Mouse (Mus musculus) B cell, adult 2 months (primary cell): ENCODE measurements around the gene Mrps15.

Source experiments
- DNase-seq, 2 experiments: peaks; one replicate each; pipeline ENCODE4 v3.0.0; 2022

Gene Mrps15

GRCm38 (mm10) chr4:126046851-126047585 lies at the start of gene Mrps15:
Mrps15 (plus strand) TSS chr4:126046925.
- DNase-seq: peak; percentile 83 to 87

DNA sequence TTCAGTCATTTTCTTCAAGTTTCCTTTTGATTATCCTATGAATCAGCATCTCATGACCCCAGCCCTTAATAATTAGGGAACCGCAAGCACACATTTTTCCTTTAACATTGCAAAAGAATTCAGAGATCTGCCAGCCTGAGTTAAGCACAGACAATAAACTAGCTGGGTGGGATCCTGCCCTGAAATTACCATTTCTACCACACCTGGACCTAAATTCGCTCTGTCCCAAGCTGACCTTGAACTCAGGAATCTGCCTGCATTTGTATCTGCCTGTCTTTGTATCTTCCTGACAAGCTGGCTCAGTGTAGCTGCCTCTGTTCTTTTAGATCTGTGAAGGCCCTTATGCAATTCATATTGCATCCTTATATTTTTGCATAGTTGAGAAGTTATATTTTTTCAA lies 48.9 kb upstream of the Mrps15 start:
- no peak for DNase-seq

GRCm38 (mm10) chr4:126001311-126002199 lies 45.2 kb upstream of the Mrps15 start:
- DNase-seq: no peak

- DNase-seq: no peak
These were observed 28.9 kb upstream of the Mrps15 start for GRCm38 (mm10) chr4:126017676-126018332.

GRCm38 (mm10) chr4:126018966-126019538 lies 27.7 kb upstream of the Mrps15 start:
- DNase-seq: peak; percentile 45 to 62

DNA sequence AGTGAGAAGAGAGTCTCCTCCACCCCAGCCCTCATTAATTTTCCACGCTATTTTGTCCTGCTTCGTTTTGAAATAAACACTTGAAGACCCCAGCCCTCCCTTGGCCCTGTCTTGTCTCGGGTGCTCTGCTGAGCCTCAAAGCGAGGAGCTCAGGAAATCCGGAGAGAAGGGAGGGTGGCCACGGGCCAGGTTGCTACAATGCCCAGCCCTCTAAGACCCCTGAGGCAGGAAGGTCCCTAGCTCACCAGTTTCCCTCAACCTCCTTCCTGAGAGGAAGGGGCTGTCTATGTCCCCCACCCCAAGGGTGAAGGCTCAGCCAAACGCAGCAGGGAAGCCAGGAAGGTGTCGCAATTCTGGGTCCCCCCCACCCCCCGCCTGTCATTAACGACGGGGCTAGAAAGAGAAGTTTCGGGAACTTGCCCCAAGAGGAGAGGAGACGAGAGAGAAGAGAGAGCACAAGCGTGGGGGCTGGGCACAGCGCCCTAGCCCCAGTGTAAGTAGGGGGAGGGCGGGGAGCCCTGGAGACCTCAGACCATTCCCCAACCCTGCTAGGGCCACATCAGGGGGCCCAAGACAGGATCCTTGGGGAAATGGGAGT lies 22.3 kb upstream of the Mrps15 start, which contains the start of gene Csf3r:
Csf3r (plus strand) TSS at position 248 of the 598 bp plus-strand sequence.
- no peak for DNase-seq

- DNase-seq: no peak
These were observed 20.9 kb upstream of the Mrps15 start for GRCm38 (mm10) chr4:126025801-126026200.

GRCm38 (mm10) chr4:126027980-126028379 lies 18.7 kb upstream of the Mrps15 start:
- DNase-seq: no peak

- no peak for DNase-seq
These were observed 17.7 kb upstream of the Mrps15 start for GRCm38 (mm10) chr4:126029042-126029441.

DNA sequence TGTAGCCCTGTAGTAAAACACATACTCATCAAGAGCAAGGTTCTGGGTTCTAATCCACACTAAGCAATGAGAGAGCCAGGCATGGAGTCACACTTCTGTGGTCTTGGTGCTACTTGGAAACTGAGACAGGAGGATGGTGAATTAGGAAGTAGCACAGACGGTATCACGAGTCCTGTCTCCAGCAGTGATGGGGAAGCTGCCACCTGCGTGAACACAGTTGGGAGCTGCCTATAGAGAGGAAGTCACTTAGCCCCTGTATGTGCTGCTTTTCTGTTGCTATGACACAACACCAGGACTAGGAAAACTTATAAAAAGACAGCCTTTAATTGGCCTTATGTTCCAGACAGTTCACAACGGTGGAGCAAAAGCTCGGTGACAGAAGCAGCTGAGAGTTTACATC lies 16.0 kb upstream of the Mrps15 start:
- DNase-seq: no peak

DNA sequence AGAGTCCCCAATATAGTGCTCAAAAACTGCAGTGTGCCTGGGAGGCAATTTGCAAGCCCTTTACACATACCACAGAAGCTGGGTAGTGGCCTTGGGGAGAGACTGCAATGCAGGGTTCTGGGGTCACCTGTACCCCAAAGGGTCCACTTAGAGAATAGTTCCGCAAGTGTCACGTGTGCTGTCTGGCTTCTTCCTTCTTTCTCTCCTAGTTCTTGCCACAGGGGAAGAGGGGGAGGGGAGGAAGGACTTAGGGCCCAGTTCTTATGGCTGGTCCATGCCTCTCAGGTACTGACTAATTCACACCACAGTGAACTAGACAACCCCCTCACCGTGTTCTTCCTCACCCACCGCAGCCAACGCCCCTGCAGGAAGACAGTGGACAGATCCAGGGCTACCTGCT lies 11.3 kb upstream of the Mrps15 start:
- no peak for DNase-seq

GRCm38 (mm10) chr4:126051617-126052016 lies 4.9 kb downstream of the Mrps15 start:
- DNase-seq: no peak

DNA sequence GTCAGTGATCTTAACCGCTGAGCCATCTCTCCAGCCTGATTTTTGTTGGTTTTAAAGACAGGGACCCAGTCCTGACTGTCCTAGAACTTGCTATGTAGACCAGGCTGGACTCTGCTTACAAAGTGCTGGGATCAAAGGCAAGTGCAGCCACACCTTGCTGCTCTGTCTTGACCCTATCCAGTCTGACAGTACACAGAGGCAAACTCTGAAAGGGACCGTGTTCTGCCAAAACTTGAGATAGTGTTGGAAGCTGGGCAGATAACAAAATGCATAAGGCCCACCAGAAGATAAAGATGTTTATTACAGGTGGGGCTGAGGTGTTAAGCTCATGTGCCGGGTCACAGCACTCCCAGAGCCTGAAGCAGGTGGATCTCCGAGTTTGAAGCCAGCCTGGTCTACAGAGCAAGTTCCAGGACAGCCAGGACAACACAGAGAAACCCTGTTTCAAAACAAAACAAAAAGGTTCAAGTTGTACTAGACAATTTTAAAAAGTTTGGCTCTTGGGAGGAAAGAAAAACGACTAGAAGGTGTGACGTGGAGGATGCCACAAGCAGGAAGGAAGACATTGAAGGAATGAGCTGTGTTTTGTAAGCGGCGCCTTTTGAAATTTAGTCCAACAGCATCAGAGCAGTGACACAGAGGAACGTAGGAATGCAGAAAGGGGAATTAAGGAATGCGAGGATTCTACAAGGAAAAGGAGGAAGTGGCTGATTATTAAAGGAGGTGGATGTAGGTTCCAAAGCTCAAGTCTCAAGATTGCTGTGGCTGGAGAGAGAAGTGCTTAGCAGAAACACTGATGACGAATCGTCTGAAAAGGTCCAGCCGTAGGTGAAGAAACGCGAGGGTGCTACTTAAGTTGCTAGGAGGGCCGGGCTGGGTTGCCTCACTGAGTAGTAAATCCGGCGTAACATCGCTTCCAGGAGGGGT lies 10.7 kb downstream of the Mrps15 start:
- no peak for DNase-seq

GRCm38 (mm10) chr4:126058134-126058996 lies 11.6 kb downstream of the Mrps15 start, which contains the start of gene Oscp1:
Oscp1 (plus strand) TSS chr4:126058565.
- peak; percentile 88 to 89 for DNase-seq

- DNase-seq: no peak
These were observed 12.3 kb downstream of the Mrps15 start for GRCm38 (mm10) chr4:126058997-126059362.

DNA sequence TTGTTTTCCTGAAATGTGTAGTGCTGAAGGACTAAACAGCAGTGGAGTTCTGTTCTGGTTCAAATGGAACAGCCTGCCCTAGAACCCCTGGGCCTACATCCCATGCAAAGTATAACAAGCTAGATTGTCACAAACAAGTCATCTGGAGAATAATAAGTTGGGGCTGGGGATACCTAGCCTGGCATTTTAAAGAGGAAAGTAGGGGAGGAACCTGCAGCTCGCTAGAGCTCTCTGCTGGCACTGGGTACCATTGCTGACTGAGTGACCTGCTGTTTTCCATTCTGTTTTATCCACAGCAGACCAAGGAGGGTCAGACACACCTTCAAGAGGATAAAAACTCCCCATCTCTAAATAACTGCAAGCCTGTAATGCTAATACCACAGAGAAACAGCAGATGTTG lies 16.1 kb downstream of the Mrps15 start:
- peak; percentile 25 to 38 for DNase-seq

DNA sequence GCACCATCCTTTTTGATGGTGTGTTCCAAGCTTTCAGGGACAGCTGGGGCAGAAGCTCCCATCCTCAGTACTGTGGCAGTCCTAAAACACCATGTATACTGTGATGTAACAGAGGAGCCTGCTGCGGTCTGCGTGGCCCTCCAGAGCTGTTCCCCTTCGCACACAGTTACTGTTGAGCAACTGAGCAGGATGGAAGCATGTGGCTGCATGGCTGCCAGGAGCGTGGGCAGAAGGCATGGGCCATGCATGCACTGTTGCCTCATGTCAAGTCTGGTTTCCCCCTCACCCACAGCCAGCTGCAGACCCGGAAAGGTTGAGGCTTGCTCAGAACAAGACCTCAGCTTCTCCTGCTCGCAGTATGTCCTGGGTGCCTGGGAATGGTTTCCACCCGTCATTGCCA lies 18.5 kb downstream of the Mrps15 start:
- no peak for DNase-seq

- DNase-seq: no peak
These were observed 20.8 kb downstream of the Mrps15 start for GRCm38 (mm10) chr4:126067401-126068077.

DNA sequence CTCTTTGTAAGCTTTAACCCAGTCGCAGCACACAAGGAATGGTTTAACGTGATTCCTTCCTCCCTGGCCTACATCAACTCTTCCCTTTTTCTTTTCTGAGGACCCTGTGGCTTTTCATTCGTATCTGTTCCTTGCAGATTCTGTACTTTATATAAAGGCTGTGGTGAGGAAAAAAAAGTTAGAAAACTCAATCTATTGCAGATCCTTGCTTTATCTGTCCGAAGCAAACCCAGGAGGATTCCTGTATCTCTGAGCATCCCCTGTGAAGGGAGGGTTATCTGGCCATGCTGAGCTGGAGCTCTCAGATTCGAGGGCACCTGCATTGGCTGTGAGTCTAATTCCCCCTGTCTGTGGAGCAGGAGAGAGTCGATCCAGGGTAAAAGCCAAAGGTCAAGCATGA lies 22.1 kb downstream of the Mrps15 start:
- DNase-seq: no peak

- DNase-seq: no peak
These were observed 31.1 kb downstream of the Mrps15 start for GRCm38 (mm10) chr4:126077833-126078232.
